Mouse (Mus musculus) C2C12 (cell line): Measurements from ENCODE around the gene Wnt6.

Experiments used
- CEBPB ChIP-seq: IDR thresholded peaks from one replicate; pipeline ENCODE4 v1.6.1; 2011; ENCODE audit warnings: low read depth, mild to moderate bottlenecking, control low read depth, moderate library complexity
- CTCF ChIP-seq: IDR thresholded peaks from one replicate; pipeline ENCODE4 v1.5.1; 2011; ENCODE audit not compliant: control insufficient read depth, insufficient read depth, insufficient read length
- MYOD1 ChIP-seq: IDR thresholded peaks from one replicate; pipeline ENCODE4 v1.6.1; 2011; ENCODE audit warnings: low read depth; ENCODE audit not compliant: control insufficient read depth, insufficient read length
- USF1 ChIP-seq: IDR thresholded peaks from one replicate; pipeline ENCODE4 v1.6.1; 2011; ENCODE audit warnings: low read depth, mild to moderate bottlenecking, control low read depth, moderate library complexity

GRCm38 (mm10) chr1:74728446-74728845 lies 43.2 kb upstream of the Wnt6 start:
- TF ChIP-seq CEBPB (no peak), CTCF (no peak), MYOD1 (no peak), USF1 (no peak)
